ENCODE assay signal across 8 mouse cellular contexts in the genomic region with DNA sequence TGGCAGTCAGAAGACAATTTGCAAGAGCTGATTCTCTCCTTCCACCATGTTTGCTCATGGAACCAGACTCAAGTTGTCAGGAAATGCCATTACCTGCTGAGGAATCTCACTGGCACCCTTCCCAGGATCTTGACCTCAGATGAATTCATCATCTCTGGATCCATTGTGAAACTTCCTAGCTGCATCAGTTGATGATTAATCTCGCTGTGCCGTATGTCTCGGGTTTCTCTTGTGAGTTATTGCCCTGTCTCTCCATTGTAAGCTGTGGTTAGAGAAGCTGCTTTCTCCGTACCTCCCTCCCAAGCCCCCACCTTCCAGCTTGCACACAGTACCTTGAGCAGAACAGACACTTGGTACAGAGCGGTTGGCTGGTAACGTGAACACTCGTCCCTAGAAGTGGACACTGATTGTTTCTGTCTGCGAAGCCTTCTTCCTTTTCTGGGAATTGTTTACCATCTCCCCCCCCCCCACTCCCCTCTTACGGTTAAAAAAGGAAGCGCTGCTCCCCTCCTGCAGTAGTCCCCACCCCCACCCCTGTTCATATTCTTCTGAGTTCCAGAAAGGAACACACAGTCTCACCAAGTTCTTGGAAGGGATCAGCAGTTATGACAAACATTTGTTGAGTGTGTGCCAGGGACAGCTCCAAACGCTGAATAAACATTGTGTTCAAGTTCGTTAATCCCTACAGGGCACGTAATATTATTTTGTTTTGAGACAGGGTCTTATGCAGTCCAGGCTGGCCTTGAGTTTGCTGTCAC. TPM values are rescaled to one million over a fixed set of nuclear protein-coding genes. Genes with fewer than 3 reads are reported as not detected.
DNase-seq lines count a peak whose midpoint lies in the region; ATAC-seq and TF ChIP-seq lines count a peak whose summit lies in the region.

No protein-coding gene starts in this region.

- H3K27me3 ChIP-seq in forebrain, postnatal 0 days (ENCODE audit: insufficient read depth, low read length): no peaks in the 10 kb centered on the region
- H3K27me3 ChIP-seq in forebrain, embryonic 10.5 days (ENCODE audit: poor library complexity, severe bottlenecking): no peaks in the 10 kb centered on the region
- no peaks in the 10 kb centered on the region for H3K27me3 ChIP-seq in heart, embryonic 13.5 days (replicated peaks)
- no peaks in the 10 kb centered on the region for H3K27me3 ChIP-seq in stomach, embryonic 15.5 days (replicated peaks)

- H3K4me2 ChIP-seq in forebrain, postnatal 0 days (ENCODE audit: low read depth): no peak overlapping the region
- peak overlapping the region; percentile 38 for H3K4me2 ChIP-seq in heart, embryonic 13.5 days
- peak overlapping the region; percentile 45 for H3K4me2 ChIP-seq in stomach, embryonic 15.5 days

- H3K9ac ChIP-seq in forebrain, postnatal 0 days: no peak overlapping the region
- no peak overlapping the region for H3K9ac ChIP-seq in heart, embryonic 13.5 days
- H3K9ac ChIP-seq in stomach, embryonic 15.5 days: no peak overlapping the region

- no peak for ATAC-seq in forebrain, postnatal 0 days
- ATAC-seq in heart, embryonic 13.5 days (ENCODE audit: extremely low read depth, insufficient number of reproducible peaks, low FRiP score, low TSS enrichment): no peak
- ATAC-seq in stomach, embryonic 15.5 days (ENCODE audit: insufficient read depth, low FRiP score, low read depth): peak; percentile 67; the same call in 1 of the 2 replicates

- no peak overlapping the region for H3K27ac ChIP-seq in forebrain, postnatal 0 days (ENCODE audit: low read depth, low read length)
- no peak overlapping the region for H3K27ac ChIP-seq in forebrain, embryonic 10.5 days
- H3K27ac ChIP-seq in heart, embryonic 13.5 days (replicated peaks): no peak overlapping the region
- H3K27ac ChIP-seq in stomach, embryonic 15.5 days: peak overlapping the region; percentile 77

- H3K4me1 ChIP-seq in forebrain, postnatal 0 days (ENCODE audit: insufficient read depth): no peaks in the 10 kb centered on the region
- peaks cover 10% of the 10 kb centered on the region for H3K4me1 ChIP-seq in forebrain, embryonic 10.5 days
- H3K4me1 ChIP-seq in heart, embryonic 13.5 days: peaks cover 11% of the 10 kb centered on the region
- H3K4me1 ChIP-seq in stomach, embryonic 15.5 days: peaks cover 10% of the 10 kb centered on the region

- peak; percentile 28 for DNase-seq in forebrain, postnatal 0 days
- DNase-seq in forebrain, embryonic 10.5 days (ENCODE audit: extremely low spot score, low spot score): no peak
- DNase-seq in adrenal gland, adult 2 months: peak; percentile 87
- peak; percentile 94 for DNase-seq in kidney, postnatal 14 days
- DNase-seq in spleen, postnatal 4 days (ENCODE audit: low spot score in 2 of 2): no peak
- no peak for DNase-seq in right cerebral cortex, postnatal 14 days

- no peaks in the 10 kb centered on the region for H3K9me3 ChIP-seq in forebrain, postnatal 0 days (ENCODE audit: low read length)
- H3K9me3 ChIP-seq in forebrain, embryonic 10.5 days: no peaks in the 10 kb centered on the region; the same call in 1 of the 2 replicates
- peaks cover 8% of the 10 kb centered on the region; the same call in 1 of the 2 replicates for H3K9me3 ChIP-seq in heart, embryonic 13.5 days
- H3K9me3 ChIP-seq in stomach, embryonic 15.5 days: no peaks in the 10 kb centered on the region

- no peak overlapping the region for H3K4me3 ChIP-seq in forebrain, postnatal 0 days (ENCODE audit: low read depth, low read length)
- H3K4me3 ChIP-seq in forebrain, embryonic 10.5 days: no peak overlapping the region
- H3K4me3 ChIP-seq in heart, embryonic 13.5 days: no peak overlapping the region
- peak overlapping the region; percentile 13; the same call in 1 of the 2 replicates for H3K4me3 ChIP-seq in stomach, embryonic 15.5 days (replicated peaks)

- TF ChIP-seq CTCF in forebrain, postnatal 0 days (IDR thresholded peaks at IDR 0.05; ENCODE audit: low read depth): no peak

- 46% methylated on average over 13 of the region's 13 CpGs for WGBS in forebrain, postnatal 0 days
- 77% methylated on average over 13 of the region's 13 CpGs for WGBS in forebrain, embryonic 10.5 days
- 36% methylated on average over 13 of the region's 13 CpGs for WGBS in heart, embryonic 13.5 days
- WGBS in stomach, embryonic 15.5 days: 4% methylated on average over 13 of the region's 13 CpGs

- no peaks in the 10 kb centered on the region for H3K36me3 ChIP-seq in forebrain, postnatal 0 days (ENCODE audit: insufficient read depth)
- no peaks in the 10 kb centered on the region for H3K36me3 ChIP-seq in forebrain, embryonic 10.5 days (replicated peaks)
- H3K36me3 ChIP-seq in heart, embryonic 13.5 days: no peaks in the 10 kb centered on the region
- no peaks in the 10 kb centered on the region for H3K36me3 ChIP-seq in stomach, embryonic 15.5 days

RNA-seq across cellular contexts. Expression of gene Mchr1, which starts 12.5 kb away (rescaled TPM):
- 4.5 and 4.8 TPM in 2 replicates for total RNA-seq in forebrain, postnatal 0 days (2014; rRNA removed)
- 3.2 and 4.7 TPM in 2 replicates for polyA plus RNA-seq in forebrain, postnatal 0 days (2015; fragmentation: Nextera tagmentation; extraction: Ambion mirVana)
- polyA plus RNA-seq in forebrain, embryonic 10.5 days (2016; fragmentation: Nextera tagmentation; extraction: Ambion mirVana): not detected in 2 replicates
- under 1 TPM; 0.17 to 0.55 TPM for total RNA-seq in adrenal gland, adult 2 months (2021)
- polyA plus RNA-seq in adrenal gland, adult 2 months (2012; rRNA removed): 0.45 and 0.86 TPM in 2 replicates
- polyA plus RNA-seq in heart, embryonic 13.5 days (2015; fragmentation: Nextera tagmentation; extraction: Ambion mirVana): 0.08 TPM in 1 of 2 replicates, not detected in the other
- polyA plus RNA-seq in stomach, embryonic 15.5 days (2015; fragmentation: Nextera tagmentation; extraction: Ambion mirVana): 0.98 and 1.3 TPM in 2 replicates

RNA-seq across cellular contexts. Expression of gene Mrtfa, which starts 57.2 kb away (rescaled TPM):
- 23.8 and 26.0 TPM in 2 replicates for total RNA-seq in forebrain, postnatal 0 days (2014; rRNA removed)
- polyA plus RNA-seq in forebrain, postnatal 0 days (2015; fragmentation: Nextera tagmentation; extraction: Ambion mirVana): 15.5 and 19.6 TPM in 2 replicates
- 21.7 and 21.8 TPM in 2 replicates for polyA plus RNA-seq in forebrain, embryonic 10.5 days (2016; fragmentation: Nextera tagmentation; extraction: Ambion mirVana)
- total RNA-seq in adrenal gland, adult 2 months (2021): 10 to 100 TPM; 27.3 to 30.0 TPM
- 33.0 and 39.6 TPM in 2 replicates for polyA plus RNA-seq in adrenal gland, adult 2 months (2012; rRNA removed)
- polyA plus RNA-seq in heart, embryonic 13.5 days (2015; fragmentation: Nextera tagmentation; extraction: Ambion mirVana): 13.9 and 15.9 TPM in 2 replicates
- polyA plus RNA-seq in stomach, embryonic 15.5 days (2015; fragmentation: Nextera tagmentation; extraction: Ambion mirVana): 23.9 and 28.2 TPM in 2 replicates

Comparison
In these comparisons a context has a peak if more than half of its experiments do, and no peak if none do; other contexts are left out.
1. DNase-seq: peak in forebrain, postnatal 0 days (single experiment), adrenal gland, adult 2 months (single experiment) and kidney, postnatal 14 days (single experiment); none in forebrain, embryonic 10.5 days (single experiment), spleen, postnatal 4 days (0 of 2) and right cerebral cortex, postnatal 14 days (single experiment).